In the genomic region with DNA sequence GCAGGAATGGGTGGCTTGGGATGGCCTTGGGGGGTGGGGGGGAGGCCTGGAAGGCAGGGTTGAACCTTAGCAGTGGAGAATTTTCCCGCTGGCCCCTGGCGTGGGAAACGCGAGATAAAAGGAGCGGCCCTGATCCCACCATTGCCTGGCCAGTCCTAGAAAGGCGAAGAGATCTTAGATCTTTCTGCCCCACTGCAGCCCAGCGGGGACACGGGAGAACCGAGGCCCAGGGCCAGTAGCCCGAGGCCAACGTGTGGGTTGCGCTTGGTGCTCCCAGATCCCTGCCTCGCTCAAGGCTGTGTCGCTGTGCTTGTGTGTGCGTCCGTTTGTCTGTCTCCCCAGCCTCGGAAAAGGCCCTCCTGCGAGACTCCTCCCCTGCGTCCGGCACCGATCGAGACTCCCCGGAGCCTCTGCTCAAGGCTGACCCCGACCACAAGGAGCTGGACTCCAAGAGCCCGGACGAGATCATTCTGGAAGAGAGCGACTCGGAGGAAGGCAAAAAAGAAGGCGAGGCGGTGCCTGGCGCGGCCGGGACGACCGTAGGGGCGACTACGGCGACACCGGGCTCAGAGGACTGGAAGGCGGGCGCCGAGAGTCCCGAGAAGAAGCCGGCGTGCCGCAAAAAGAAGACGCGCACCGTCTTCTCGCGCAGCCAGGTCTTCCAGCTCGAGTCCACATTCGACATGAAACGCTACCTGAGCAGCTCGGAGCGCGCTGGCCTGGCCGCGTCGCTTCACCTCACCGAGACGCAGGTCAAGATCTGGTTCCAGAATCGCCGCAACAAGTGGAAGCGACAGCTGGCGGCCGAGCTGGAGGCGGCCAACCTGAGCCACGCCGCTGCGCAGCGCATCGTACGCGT, we compare ENCODE assay signal across 8 mouse cellular contexts. TPM values are rescaled to one million over a fixed set of nuclear protein-coding genes. Genes with fewer than 3 reads are reported as not detected.
DNase-seq lines count a peak whose midpoint lies in the region; ATAC-seq lines count a peak whose summit lies in the region.

No protein-coding gene starts in this region.

- ATAC-seq in hindbrain, embryonic 16.5 days: no peak
- ATAC-seq in midbrain, embryonic 12.5 days (ENCODE audit: low FRiP score, low read depth): no peak

- H3K9me3 ChIP-seq in hindbrain, embryonic 16.5 days (ENCODE audit: control insufficient read depth, low read length): no peaks in the 10 kb centered on the region
- H3K9me3 ChIP-seq in midbrain, embryonic 12.5 days: no peaks in the 10 kb centered on the region

- H3K4me3 ChIP-seq in hindbrain, embryonic 16.5 days (ENCODE audit: low read length): peak overlapping the region; percentile 34
- peak overlapping the region; percentile 46 for H3K4me3 ChIP-seq in midbrain, embryonic 12.5 days

- DNase-seq in kidney, adult 18-20 months: peak; percentile 38
- DNase-seq in kidney, adult 8-10 months: no peak
- DNase-seq in embryo, embryonic 10.5 days (ENCODE audit: low spot score): peak; percentile 62
- DNase-seq in left cerebral cortex, adult 9 months (ENCODE audit: low spot score in 2 of 2): no peak
- DNase-seq in layer of hippocampus, adult 9-11 months: no peak
- DNase-seq in ovary, adult 18-20 months (ENCODE audit: low spot score): no peak

- peaks cover 15% of the 10 kb centered on the region for H3K4me1 ChIP-seq in hindbrain, embryonic 16.5 days (ENCODE audit: control insufficient read depth, insufficient read depth, low read depth, low read length)
- H3K4me1 ChIP-seq in midbrain, embryonic 12.5 days: peaks cover 31% of the 10 kb centered on the region

- H3K27me3 ChIP-seq in hindbrain, embryonic 16.5 days (replicated peaks; ENCODE audit: control insufficient read depth, insufficient read depth, low read length): peaks cover 73% of the 10 kb centered on the region
- H3K27me3 ChIP-seq in midbrain, embryonic 12.5 days: peaks cover 98% of the 10 kb centered on the region

- no peaks in the 10 kb centered on the region for H3K36me3 ChIP-seq in hindbrain, embryonic 16.5 days (ENCODE audit: control insufficient read depth, insufficient read depth, low read length)
- H3K36me3 ChIP-seq in midbrain, embryonic 12.5 days: no peaks in the 10 kb centered on the region

- H3K4me2 ChIP-seq in hindbrain, embryonic 16.5 days (ENCODE audit: low read length): peak overlapping the region; percentile 53
- peak overlapping the region; percentile 71 for H3K4me2 ChIP-seq in midbrain, embryonic 12.5 days (replicated peaks)

- under 1% methylated on average over 66 of the region's 75 CpGs for WGBS in hindbrain, embryonic 16.5 days
- WGBS in midbrain, embryonic 12.5 days: under 1% methylated on average over 74 of the region's 75 CpGs

- H3K9ac ChIP-seq in hindbrain, embryonic 16.5 days (ENCODE audit: low read depth, low read length): no peak overlapping the region
- peak overlapping the region; percentile 28 for H3K9ac ChIP-seq in midbrain, embryonic 12.5 days (replicated peaks)

- H3K27ac ChIP-seq in hindbrain, embryonic 16.5 days (ENCODE audit: low read depth, low read length): no peak overlapping the region
- no peak overlapping the region for H3K27ac ChIP-seq in midbrain, embryonic 12.5 days (replicated peaks)

RNA-seq across cellular contexts. Expression of a gene that starts 1.2 kb away (rescaled TPM):
- polyA plus RNA-seq in hindbrain, embryonic 16.5 days (2015; fragmentation: Nextera tagmentation; extraction: Ambion mirVana): 0.84 and 0.99 TPM in 2 replicates
- 0.11 and 0.16 TPM in 2 replicates for polyA plus RNA-seq in midbrain, embryonic 12.5 days (2016; fragmentation: Nextera tagmentation; extraction: Ambion mirVana)

RNA-seq across cellular contexts. Expression of a gene that starts 4.7 kb away (rescaled TPM):
- 1.1 and 1.3 TPM in 2 replicates for polyA plus RNA-seq in hindbrain, embryonic 16.5 days (2015; fragmentation: Nextera tagmentation; extraction: Ambion mirVana)
- polyA plus RNA-seq in midbrain, embryonic 12.5 days (2016; fragmentation: Nextera tagmentation; extraction: Ambion mirVana): 0.34 and 0.56 TPM in 2 replicates

RNA-seq across cellular contexts. Expression of a gene that starts 16.2 kb away (rescaled TPM):
- 149 and 162 TPM in 2 replicates for polyA plus RNA-seq in hindbrain, embryonic 16.5 days (2015; fragmentation: Nextera tagmentation; extraction: Ambion mirVana)
- 229 and 246 TPM in 2 replicates for polyA plus RNA-seq in midbrain, embryonic 12.5 days (2016; fragmentation: Nextera tagmentation; extraction: Ambion mirVana)

Comparison
In these comparisons a context has a peak if more than half of its experiments do, and no peak if none do; other contexts are left out.
1. DNase-seq: peak in kidney, adult 18-20 months (single experiment) and embryo, embryonic 10.5 days (single experiment); none in kidney, adult 8-10 months (0 of 2), left cerebral cortex, adult 9 months (0 of 2), layer of hippocampus, adult 9-11 months (single experiment) and ovary, adult 18-20 months (single experiment).